Mouse (Mus musculus) CH12.LX (cell line): ENCODE data around the gene Atp5d. TPM values are rescaled to one million over a fixed set of nuclear protein-coding genes. Genes with fewer than 3 reads are reported as not detected.

Experiments
- DNase-seq: peaks from one replicate; pipeline ENCODE4 v3.0.0-alpha.2; 2013; ENCODE audit errors: extremely low read depth
- H3K27ac ChIP-seq: 2 replicates; pipeline ENCODE4 v1.5.1; 2012; ENCODE audit warnings: low read depth, mild to moderate bottlenecking, control low read depth, moderate library complexity; ENCODE audit not compliant: insufficient read depth
- H3K27me3 ChIP-seq: replicated peaks from 2 replicates; pipeline ENCODE3; 2012; ENCODE audit warnings: inconsistent platforms
- H3K36me3 ChIP-seq, 2 experiments: replicated peaks in 1 of 2; 2 replicates each; pipeline versions ENCODE3 to v1.6.1; 2012; ENCODE audit warnings: inconsistent platforms in 1 of 2, low read length in 1 of 2, mild to moderate bottlenecking in 1 of 2, mixed read lengths in 1 of 2, moderate library complexity in 1 of 2; ENCODE audit not compliant: control insufficient read depth in 1 of 2, insufficient read depth in 1 of 2
- H3K4me1 ChIP-seq, 2 experiments: 2 replicates each; pipeline ENCODE4 v1.6.1; 2012; ENCODE audit warnings: inconsistent platforms in 1 of 2, moderate library complexity in 1 of 2; ENCODE audit not compliant: insufficient read depth in 2 of 2, control insufficient read depth in 1 of 2
- H3K4me2 ChIP-seq: 2 replicates; pipeline ENCODE4 v1.6.1; 2012; ENCODE audit warnings: low read depth, mild to moderate bottlenecking, control low read depth; ENCODE audit not compliant: poor library complexity, insufficient read depth, severe bottlenecking
- H3K4me3 ChIP-seq, 3 experiments: fragments of 150-350 bp in 1 of 3; sonication (generic) in 1 of 3; replicated peaks in 1 of 3; 2 replicates each; pipeline versions ENCODE3 to v1.5.1; 2011 to 2012; ENCODE audit warnings: low read depth in 2 of 3, low read length in 2 of 3, mild to moderate bottlenecking in 2 of 3, moderate library complexity in 2 of 3, control low read depth in 1 of 3, improper control_type of control experiment in 1 of 3, inconsistent platforms in 1 of 3, mixed read lengths in 1 of 3; ENCODE audit not compliant: poor library complexity in 1 of 3
- H3K79me2 ChIP-seq: replicated peaks from 2 replicates; pipeline ENCODE4 v1.6.1; 2012; ENCODE audit warnings: mild to moderate bottlenecking, moderate library complexity; ENCODE audit not compliant: control insufficient read depth, poor library complexity, insufficient read depth, severe bottlenecking; ENCODE audit errors: extremely low read depth
- H3K9ac ChIP-seq: 2 replicates; pipeline ENCODE4 v1.6.1; 2012; ENCODE audit warnings: low read depth, mild to moderate bottlenecking, control low read depth, moderate library complexity; ENCODE audit not compliant: insufficient read depth
- H3K9me3 ChIP-seq: replicated peaks from 2 replicates; pipeline ENCODE3; 2012; ENCODE audit warnings: low read length, inconsistent platforms, mixed read lengths
- CHD1 ChIP-seq: IDR thresholded peaks from 2 replicates; pipeline ENCODE4 v1.6.1; 2012; ENCODE audit warnings: low read depth, low read length, improper control_type of control experiment, inconsistent platforms
- E2F4 ChIP-seq: IDR thresholded peaks from 2 replicates; pipeline ENCODE4 v1.6.1; 2011; ENCODE audit warnings: low read depth, low read length, improper control_type of control experiment; ENCODE audit not compliant: insufficient replicate concordance
- ELF1 ChIP-seq: IDR thresholded peaks from 2 replicates; pipeline ENCODE4 v1.6.1; 2014; ENCODE audit warnings: low read depth, mild to moderate bottlenecking, inconsistent platforms, low read length, improper control_type of control experiment
- EP300 ChIP-seq: IDR thresholded peaks from 2 replicates; pipeline ENCODE4 v1.6.1; 2011; ENCODE audit warnings: low read length, improper control_type of control experiment
- GABPA ChIP-seq: IDR thresholded peaks from 2 replicates; pipeline ENCODE4 v1.6.1; 2012; ENCODE audit warnings: low read depth, low read length, improper control_type of control experiment, inconsistent platforms; ENCODE audit not compliant: insufficient replicate concordance
- HCFC1 ChIP-seq: IDR thresholded peaks from 2 replicates; pipeline ENCODE4 v1.6.1; 2012; ENCODE audit warnings: low read depth, mild to moderate bottlenecking, inconsistent platforms, low read length, improper control_type of control experiment
- JUN ChIP-seq: IDR thresholded peaks from 2 replicates; pipeline ENCODE4 v1.6.1; 2011; ENCODE audit warnings: low read depth, mild to moderate bottlenecking, low read length, improper control_type of control experiment, moderate library complexity; ENCODE audit not compliant: insufficient read depth
- JUND ChIP-seq: conservative IDR thresholded peaks from 2 replicates; pipeline ENCODE4 v1.6.1; 2011; ENCODE audit warnings: low read depth, low read length, improper control_type of control experiment
- KAT2A ChIP-seq: IDR thresholded peaks from 2 replicates; pipeline ENCODE4 v1.6.1; 2012; ENCODE audit warnings: low read length, improper control_type of control experiment, inconsistent platforms; ENCODE audit not compliant: insufficient replicate concordance
- MAFK ChIP-seq: IDR thresholded peaks from 2 replicates; pipeline ENCODE4 v1.6.1; 2011; ENCODE audit warnings: low read length, improper control_type of control experiment; ENCODE audit not compliant: insufficient replicate concordance
- MAZ ChIP-seq: IDR thresholded peaks from 2 replicates; pipeline ENCODE4 v1.6.1; 2012; ENCODE audit warnings: low read depth, mild to moderate bottlenecking, inconsistent platforms, low read length, improper control_type of control experiment, moderate library complexity
- MEF2A ChIP-seq: IDR thresholded peaks from 2 replicates; pipeline ENCODE4 v1.6.1; 2014; ENCODE audit warnings: low read depth, mild to moderate bottlenecking, inconsistent platforms, low read length, improper control_type of control experiment, borderline replicate concordance
- MXI1 ChIP-seq: IDR thresholded peaks from 2 replicates; pipeline ENCODE4 v1.6.1; 2011; ENCODE audit warnings: mild to moderate bottlenecking, low read depth, low read length, improper control_type of control experiment
- MYC ChIP-seq: IDR thresholded peaks from 2 replicates; pipeline ENCODE4 v1.6.1; 2011; ENCODE audit warnings: low read depth, mild to moderate bottlenecking, improper control_type of control experiment, low read length
- NRF1 ChIP-seq: IDR thresholded peaks from 2 replicates; pipeline ENCODE4 v1.6.1; 2014; ENCODE audit warnings: low read depth, mild to moderate bottlenecking, inconsistent platforms, low read length, improper control_type of control experiment, moderate library complexity
- PAX5 ChIP-seq: IDR thresholded peaks from 2 replicates; pipeline ENCODE4 v1.6.1; 2012; ENCODE audit warnings: low read length, inconsistent platforms, mixed read lengths
- POLR2A ChIP-seq: IDR thresholded peaks from 2 replicates; pipeline ENCODE4 v1.6.1; 2011; ENCODE audit warnings: low read depth, mild to moderate bottlenecking, improper control_type of control experiment, low read length
- RAD21 ChIP-seq: IDR thresholded peaks from 2 replicates; pipeline ENCODE4 v1.6.1; 2011; ENCODE audit warnings: low read depth, mild to moderate bottlenecking, low read length, improper control_type of control experiment, moderate library complexity
- RCOR1 ChIP-seq: conservative IDR thresholded peaks from 2 replicates; pipeline ENCODE4 v1.6.1; 2012; ENCODE audit warnings: low read depth, mild to moderate bottlenecking, inconsistent platforms, low read length, improper control_type of control experiment
- SMC3 ChIP-seq: IDR thresholded peaks from 2 replicates; pipeline ENCODE4 v1.6.1; 2011; ENCODE audit warnings: low read depth, low read length, improper control_type of control experiment
- TBP ChIP-seq: conservative IDR thresholded peaks from 2 replicates; pipeline ENCODE4 v1.6.1; 2011; ENCODE audit warnings: low read depth, low read length, improper control_type of control experiment
- TCF12 ChIP-seq: IDR thresholded peaks from 2 replicates; pipeline ENCODE4 v1.6.1; 2014; ENCODE audit warnings: low read depth, mild to moderate bottlenecking, inconsistent platforms, low read length, improper control_type of control experiment
- UBTF ChIP-seq: IDR thresholded peaks from 2 replicates; pipeline ENCODE4 v1.6.1; 2012; ENCODE audit warnings: low read depth, mild to moderate bottlenecking, inconsistent platforms, low read length, improper control_type of control experiment, moderate library complexity
- USF1 ChIP-seq: IDR thresholded peaks from 2 replicates; pipeline ENCODE4 v1.6.1; 2014; ENCODE audit warnings: low read depth, mild to moderate bottlenecking, inconsistent platforms, low read length, improper control_type of control experiment
- ZKSCAN1 ChIP-seq: IDR thresholded peaks from 2 replicates; pipeline ENCODE4 v1.6.1; 2012; ENCODE audit warnings: low read depth, inconsistent platforms, low read length, improper control_type of control experiment, borderline replicate concordance
- ZNF384 ChIP-seq: IDR thresholded peaks from 2 replicates; pipeline ENCODE4 v1.6.1; 2012; ENCODE audit warnings: low read depth, low read length, improper control_type of control experiment, inconsistent platforms
- dilution Hi-C: fragments of 300-500 bp; cut with MboI; formaldehyde crosslinking; loops from 2 replicates; pipeline ENCODE4 v1.14.3; 2020; ENCODE audit warnings: low sequenced_read_pairs; ENCODE audit not compliant: extremely low pct_unique_long_range_greater_than_20kb, extremely low pct_ligation_motif_present
- in situ Hi-C: fragments of 300-500 bp; cut with MboI; formaldehyde crosslinking; loops from 3 replicates; pipeline ENCODE4 v1.14.3; 2019; ENCODE audit warnings: low sequenced_read_pairs, low pct_ligation_motif_present, low pct_unique_long_range_greater_than_20kb, mixed read lengths
- polyA plus RNA-seq: library from polyadenylated mRNA; unstranded; fragments of >175 nt; gene quantifications from 2 replicates; pipeline ENCODE4 v1.2.1, GENCODE M21; 2012; ENCODE audit warnings: low read depth; ENCODE audit not compliant: insufficient read length
- total RNA-seq, 2 experiments: library from RNA; depleted of rRNA; stranded (reverse); fragments of 300-350 nt in 1 of 2; fragments of >200 nt in 1 of 2; gene quantifications; 2 replicates each; pipeline ENCODE4 v1.2.3; 2012 to 2014

Gene Atp5d
- total and polyA plus RNA-seq, 3 experiments = 106 to 352 (median 326) TPM

DNA sequence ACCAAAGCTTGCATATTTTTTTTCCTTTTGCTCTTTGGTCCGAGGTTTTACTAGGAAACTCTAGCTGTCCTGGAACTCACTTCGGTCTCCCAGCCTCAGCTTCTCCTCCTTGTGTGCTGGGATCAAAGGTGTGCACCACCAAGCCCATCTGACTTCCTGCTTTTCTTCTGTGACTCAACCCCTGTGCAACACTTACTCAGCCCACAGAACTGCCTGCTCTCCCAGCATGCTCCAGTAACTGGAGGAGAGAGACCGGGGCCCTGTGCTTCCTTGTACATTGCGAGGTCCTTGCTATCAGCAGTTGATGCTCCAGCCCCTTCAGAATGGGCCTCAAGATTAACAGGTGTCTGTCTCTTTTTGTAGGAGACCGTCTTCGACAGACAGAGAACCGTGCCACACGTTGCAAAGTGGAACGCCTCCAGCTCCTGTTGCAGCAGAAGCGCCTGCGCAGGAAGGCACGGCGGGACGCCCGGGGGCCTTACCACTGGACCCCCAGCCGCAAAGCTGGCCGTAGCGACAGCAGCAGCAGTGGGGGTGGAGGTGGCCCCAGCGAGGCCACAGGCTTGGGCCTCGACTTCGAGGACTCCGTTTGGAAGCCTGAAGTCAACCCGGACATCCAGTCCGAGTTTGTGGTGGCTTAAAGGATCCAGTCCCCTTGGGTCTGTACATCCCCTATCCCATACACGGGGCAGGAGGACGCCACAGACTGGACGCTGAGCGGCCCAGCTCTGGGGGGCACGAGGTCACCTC is 17.7 kb downstream of the Atp5d start:
- Histone ChIP-seq H3K36me3 (peaks cover 40 to 51% of the 10 kb centered on the region in 2 experiments), H3K4me3 (no peak overlapping the region), H3K4me2 (no peak overlapping the region), H3K27ac (0 out of 2 replicates have a peak overlapping the region, but pooled peaks have one; percentile 5), H3K9me3 (no peaks in the 10 kb centered on the region), H3K27me3 (no peaks in the 10 kb centered on the region), H3K4me1 (peaks cover 30 to 72% of the 10 kb centered on the region in 2 experiments), H3K79me2 (peaks cover 12% of the 10 kb centered on the region), H3K9ac (no peak overlapping the region)
- in situ Hi-C loops (no loop called here), dilution Hi-C loops (no loop called here)
- TF ChIP-seq EP300 (no peak), USF1 (no peak), ZKSCAN1 (no peak), JUN (no peak), MAZ (no peak), NRF1 (no peak), MXI1 (no peak), RAD21 (no peak), RCOR1 (no peak), TCF12 (no peak), SMC3 (no peak), HCFC1 (no peak), ELF1 (no peak), KAT2A (no peak), E2F4 (no peak), MYC (no peak), GABPA (no peak), CHD1 (no peak), MAFK (no peak)
- no peak for DNase-seq

DNA sequence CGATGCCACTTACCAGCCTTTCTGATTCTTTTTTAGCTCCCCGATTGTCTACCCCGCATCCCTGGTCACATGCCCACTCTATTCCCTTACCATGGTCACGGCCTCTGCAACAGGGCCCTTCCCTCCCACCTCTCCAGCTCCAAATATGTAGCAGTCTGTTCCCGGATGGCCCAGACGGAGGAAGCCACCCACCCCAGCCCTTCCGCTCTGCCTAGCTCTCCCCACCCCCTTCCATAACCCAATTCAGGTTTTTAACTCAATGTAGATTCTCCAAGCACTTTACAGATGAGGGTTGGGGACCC is 18.3 kb downstream of the Atp5d start:
- TF ChIP-seq NRF1 (no peak), MYC (no peak), HCFC1 (no peak), POLR2A (no peak), EP300 (no peak), MXI1 (no peak), E2F4 (no peak), ELF1 (no peak), ZNF384 (no peak), JUN (no peak), ZKSCAN1 (no peak), PAX5 (no peak), UBTF (no peak), CHD1 (no peak), MEF2A (no peak), JUND (no peak), TBP (no peak), MAFK (no peak)
- Histone ChIP-seq H3K36me3 (peaks cover 38 to 48% of the 10 kb centered on the region in 2 experiments), H3K4me2 (no peak overlapping the region), H3K9me3 (no peaks in the 10 kb centered on the region), H3K4me1 (peaks cover 34 to 77% of the 10 kb centered on the region in 2 experiments), H3K27ac (no peak overlapping the region), H3K9ac (no peak overlapping the region), H3K27me3 (no peaks in the 10 kb centered on the region), H3K4me3 (no peak overlapping the region), H3K79me2 (peaks cover 7% of the 10 kb centered on the region)
- dilution Hi-C loops (no loop called here), in situ Hi-C loops (no loop called here)
- DNase-seq = no peak
